Mouse (Mus musculus): ENCODE measurements around the gene Senp7.
"Not testable (repeated sequence)": the region's sequence is repeated elsewhere in the genome, so short reads cannot be mapped to it uniquely, and the experiment has no call there.

Senp7 gene

DNA sequence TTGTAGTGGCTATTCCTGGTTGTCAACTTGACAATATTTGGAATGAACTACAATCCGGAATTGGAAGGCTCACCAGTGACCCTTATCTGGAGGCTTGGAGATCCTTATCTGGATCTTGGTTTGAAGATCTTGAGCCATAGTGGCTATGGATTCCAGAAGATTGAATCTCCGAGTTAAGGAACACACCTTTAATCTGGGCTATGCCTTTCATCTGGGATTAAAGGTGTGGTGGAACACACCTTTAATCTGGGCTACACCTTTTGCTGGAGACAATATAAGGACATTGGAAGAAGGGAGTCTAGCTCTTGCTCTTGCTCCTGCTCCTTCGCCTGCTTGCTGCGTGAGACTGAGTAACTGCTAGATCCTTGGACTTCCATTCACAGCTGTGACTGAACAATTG is at the start of gene Senp7:
Gene Senp7 (plus strand): TSS at position 301 of the 400 bp plus-strand sequence.
- DNase-seq (ENCODE audit: low spot score), result not testable (repeated sequence)

DNA sequence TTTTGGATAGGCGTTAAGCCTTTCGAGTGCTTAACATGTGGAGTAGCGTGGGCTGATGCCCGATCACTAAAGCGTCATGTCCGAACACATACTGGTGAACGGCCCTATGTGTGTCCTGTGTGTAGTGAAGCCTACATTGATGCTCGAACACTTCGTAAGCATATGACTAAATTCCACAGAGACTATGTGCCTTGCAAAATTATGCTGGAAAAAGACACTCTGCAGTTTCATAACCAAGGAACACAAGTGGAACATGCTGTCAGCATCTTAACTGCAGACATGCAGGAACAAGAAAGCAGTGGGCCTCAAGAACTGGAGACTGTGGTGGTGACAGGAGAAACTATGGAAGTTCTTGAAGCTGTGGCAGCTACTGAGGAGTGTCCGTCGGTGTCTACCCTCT is 41.3 kb upstream of the Senp7 start:
- DNase-seq (ENCODE audit: low spot score), result no peak

GRCm38 (mm10) chr16:56008862-56009261 is 39.3 kb upstream of the Senp7 start:
- DNase-seq (ENCODE audit: low spot score), result no peak

GRCm38 (mm10) chr16:56012789-56013743 is 35.1 kb upstream of the Senp7 start:
- no peak for DNase-seq (ENCODE audit: low spot score)

- DNase-seq (ENCODE audit: low spot score), result no peak
Observed at GRCm38 (mm10) chr16:56014076-56014475, 34.1 kb upstream of the Senp7 start.

GRCm38 (mm10) chr16:56019660-56020059 is 28.5 kb upstream of the Senp7 start:
- DNase-seq (ENCODE audit: low spot score), result no peak

DNA sequence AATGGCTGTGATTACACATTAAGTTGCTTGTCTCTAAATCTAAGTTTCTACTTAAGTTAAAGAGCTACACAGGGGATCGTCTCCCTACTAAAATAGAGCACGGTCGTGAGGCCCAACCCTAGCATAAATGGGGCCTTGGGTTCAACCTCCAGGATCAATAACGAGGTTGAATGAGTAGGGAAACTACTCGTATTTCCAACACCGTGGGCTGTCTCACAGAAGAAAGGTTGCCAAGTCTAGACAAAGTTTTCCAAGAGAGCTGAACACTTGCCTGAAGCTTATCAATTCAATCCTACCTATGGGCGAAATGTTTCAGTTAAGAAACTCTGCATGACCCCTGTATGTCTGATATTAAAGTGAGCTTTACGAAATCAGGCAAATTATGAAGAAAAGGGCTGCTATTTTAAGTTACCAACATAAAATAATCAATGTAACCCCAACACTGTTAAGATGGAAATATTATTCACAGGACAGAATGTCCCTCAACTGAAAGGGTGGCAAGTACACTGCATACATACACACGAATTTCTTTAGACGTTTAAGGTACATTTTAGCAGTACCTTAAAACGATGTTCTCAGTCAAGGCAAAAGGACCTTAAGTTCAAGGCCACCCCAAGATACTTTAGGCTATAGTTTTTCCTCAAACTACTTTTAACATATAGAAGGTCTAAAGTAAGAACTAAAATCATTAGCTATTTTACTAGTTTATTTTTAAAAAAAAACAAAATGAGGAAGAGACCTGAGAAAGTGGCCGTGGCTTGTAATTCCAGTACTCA is 20.1 kb upstream of the Senp7 start:
- DNase-seq (ENCODE audit: low spot score), result no peak

GRCm38 (mm10) chr16:56028722-56029551 is 19.2 kb upstream of the Senp7 start:
- peak; percentile 51 for DNase-seq (ENCODE audit: low spot score)

DNA sequence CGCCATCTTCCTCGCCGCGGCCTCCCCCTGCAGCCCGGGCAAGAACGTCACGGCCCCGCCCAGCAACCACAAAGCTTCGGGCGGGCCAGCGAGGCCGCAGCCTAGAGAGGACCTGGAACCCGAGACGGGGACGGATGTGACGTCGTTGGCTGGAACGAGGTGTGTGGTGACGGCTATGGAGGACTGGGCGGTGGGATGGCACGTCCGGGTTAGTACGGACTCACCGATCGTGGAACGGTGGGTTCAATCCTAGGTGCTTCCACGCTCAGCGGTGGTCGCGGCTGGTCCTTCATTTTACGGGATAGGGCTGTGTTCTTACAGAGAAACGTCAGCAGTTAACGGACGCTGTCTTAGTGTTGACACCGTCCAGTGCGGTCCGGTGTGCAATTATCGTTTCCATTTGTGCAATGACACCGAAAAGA is 18.5 kb upstream of the Senp7 start, which contains the start of gene Pcnp:
Gene Pcnp (minus strand): TSS at position 79 of the 422 bp plus-strand sequence.
- DNase-seq (ENCODE audit: low spot score), result peak; percentile 99

- no peak for DNase-seq (ENCODE audit: low spot score)
Observed at GRCm38 (mm10) chr16:56034566-56034965, 13.6 kb upstream of the Senp7 start.

DNA sequence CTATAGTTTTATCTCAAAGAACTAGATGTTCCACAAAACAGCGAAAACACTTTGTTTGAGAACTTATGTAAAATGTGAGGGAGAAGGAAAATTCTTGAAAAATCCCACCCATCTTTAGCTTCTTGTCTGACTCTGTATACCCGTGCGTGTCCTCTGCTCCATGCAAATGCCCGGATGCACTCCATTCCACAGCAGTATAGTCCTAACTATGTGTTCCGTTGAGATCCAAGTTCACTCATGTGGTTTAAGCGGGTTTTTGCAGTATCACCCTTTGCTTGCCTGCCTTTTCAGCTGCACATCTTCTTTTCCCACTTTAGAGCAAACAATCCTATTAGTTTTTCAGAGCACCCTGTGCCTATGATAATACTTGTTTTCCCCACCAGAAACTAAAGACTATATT is 11.6 kb upstream of the Senp7 start:
- DNase-seq (ENCODE audit: low spot score), result no peak

DNA sequence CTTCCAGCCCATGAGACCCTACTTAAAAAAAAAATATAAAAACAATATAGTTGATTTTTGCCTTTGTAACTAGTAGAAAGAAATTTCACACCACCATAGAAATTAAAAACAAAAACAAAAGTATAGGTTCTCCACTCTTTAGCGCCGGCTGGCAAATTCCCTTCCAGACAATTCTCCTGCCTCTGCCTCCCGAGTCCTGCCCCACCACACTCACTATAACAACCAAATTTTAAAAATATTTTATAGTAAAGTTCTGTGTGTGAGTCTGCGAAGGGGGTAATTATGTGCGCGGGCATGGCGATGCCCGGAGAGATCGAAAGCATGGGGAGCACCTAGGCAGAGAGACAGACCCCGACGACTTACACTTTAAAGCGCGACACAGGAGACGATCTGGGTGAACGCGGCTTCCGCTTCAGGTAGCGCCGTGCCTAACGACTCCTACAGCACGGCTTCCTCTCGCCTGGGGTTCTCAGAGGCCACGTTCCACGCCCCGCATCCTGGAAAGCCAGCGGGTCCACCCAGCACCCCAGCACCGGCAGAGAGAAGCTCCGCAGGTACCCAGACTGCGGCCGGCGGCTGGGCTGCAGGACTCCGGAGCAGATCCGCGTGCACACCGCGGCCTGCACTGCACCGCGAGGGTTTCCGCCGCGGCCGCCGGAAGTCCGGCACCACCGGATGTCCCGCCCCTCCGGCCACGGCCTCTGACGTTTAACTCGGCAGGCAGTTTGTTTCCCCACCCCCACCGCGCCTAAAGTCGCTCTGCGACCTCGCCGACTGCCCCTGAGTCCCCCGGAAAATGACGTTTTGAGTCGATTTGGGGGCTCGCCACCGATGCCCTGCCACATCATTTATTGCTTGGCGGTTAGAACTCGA is 10.8 kb upstream of the Senp7 start, which contains the start of gene Trmt10c:
Gene Trmt10c (minus strand): TSS at position 682 of the 873 bp plus-strand sequence.
- peak; percentile 95 for DNase-seq (ENCODE audit: low spot score)

DNA sequence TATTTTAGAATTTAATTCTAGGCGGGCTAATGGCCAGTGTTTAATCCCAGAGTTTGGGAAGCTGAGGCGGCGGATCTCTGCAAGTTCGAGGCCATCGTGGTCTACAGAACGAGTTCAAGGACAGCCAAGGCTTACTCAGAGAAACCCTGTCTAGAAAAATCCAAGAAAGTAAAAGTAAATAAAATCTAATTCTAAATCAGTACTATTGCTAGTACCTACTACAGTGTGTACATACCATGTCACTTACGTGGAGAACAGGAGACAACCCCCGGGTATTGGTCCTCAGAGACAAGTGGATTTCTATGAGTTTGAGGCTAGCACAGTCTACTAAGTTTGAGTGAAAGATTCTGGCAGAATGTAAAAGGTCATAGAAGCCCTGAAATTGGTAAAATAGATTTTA is 10.0 kb upstream of the Senp7 start:
- no peak for DNase-seq (ENCODE audit: low spot score)

GRCm38 (mm10) chr16:56055911-56056310 is 7.8 kb downstream of the Senp7 start:
- no peak for DNase-seq (ENCODE audit: low spot score)

- peak; percentile 48 for DNase-seq (ENCODE audit: low spot score)
Observed at GRCm38 (mm10) chr16:56056944-56057590, 8.9 kb downstream of the Senp7 start.

DNA sequence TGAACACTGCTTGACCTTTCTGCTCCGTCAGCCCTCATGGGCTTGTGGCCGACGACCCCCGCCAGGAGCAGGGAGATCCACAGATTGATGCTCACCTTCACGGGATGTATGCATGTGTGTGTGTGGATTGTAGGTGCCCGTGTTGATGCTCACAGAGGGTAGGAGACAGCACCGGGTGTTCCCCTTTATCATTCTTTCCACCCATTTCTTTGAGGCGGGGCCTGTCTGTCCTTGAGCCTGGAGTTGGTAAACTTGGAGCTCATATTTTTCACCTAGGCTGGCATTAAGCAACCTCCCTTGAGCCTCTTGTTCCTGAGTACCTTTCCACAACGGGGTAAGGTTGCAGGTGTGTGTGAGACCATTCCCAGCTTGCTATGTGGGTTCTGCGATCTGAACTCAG is 10.0 kb downstream of the Senp7 start:
- no peak for DNase-seq (ENCODE audit: low spot score)

- DNase-seq (ENCODE audit: low spot score), result no peak
Observed at GRCm38 (mm10) chr16:56061995-56062594, 14.0 kb downstream of the Senp7 start.

DNA sequence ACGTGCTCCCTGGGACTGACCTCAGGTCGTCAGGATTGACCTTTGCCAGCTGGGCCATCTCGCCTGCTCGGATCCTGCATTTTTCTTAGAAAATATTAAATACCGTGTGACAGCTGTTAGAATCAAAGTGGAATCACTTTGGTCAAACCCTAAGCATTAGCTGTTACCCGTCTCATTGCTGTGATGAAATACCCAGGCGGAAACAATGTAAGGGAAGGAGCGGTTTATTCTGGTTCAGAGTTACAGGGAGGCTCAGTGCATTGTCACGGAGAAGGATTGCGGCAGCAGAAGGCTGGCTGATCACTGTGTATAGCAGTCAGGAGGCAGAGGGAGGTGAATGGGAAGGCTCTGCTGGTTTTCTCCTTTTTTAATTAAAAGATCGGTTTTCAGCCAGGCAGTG is 14.8 kb downstream of the Senp7 start:
- DNase-seq (ENCODE audit: low spot score), result no peak

DNA sequence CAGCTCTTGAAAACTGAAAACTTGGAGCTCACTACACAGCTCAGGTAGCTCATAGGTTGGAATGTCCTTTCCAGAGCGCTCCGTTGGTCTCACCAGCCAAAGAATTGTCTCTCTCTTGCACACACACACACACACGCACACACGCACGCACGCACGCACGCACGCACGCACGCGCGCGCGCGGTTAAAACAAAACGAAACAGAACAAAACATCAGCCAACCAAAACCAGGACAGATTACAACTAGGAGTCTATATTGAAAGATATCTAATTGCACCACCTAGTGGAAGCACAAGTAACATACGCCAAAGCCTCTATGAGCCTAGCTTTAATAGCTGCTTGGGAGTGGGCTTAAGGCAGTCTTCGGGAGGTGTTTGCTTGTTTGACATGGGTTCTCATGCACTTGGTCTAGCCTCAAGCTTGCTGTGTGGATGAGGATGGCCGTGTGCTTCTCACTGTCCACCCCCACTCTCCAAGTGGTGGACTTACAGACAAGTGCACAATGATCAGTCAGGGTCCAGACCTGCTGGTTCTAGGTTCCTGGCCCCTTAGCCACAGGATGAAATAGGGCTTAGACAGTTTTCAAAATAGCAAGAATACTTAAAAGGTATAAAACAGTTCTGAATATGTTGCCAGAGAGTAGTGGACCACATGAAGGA is 16.3 kb downstream of the Senp7 start:
- DNase-seq (ENCODE audit: low spot score), result peak; percentile 90
